ENCODE assay signal across 8 mouse cellular contexts in genomic region chr13:24620439-24620838, GRCm38 (mm10). TPM values are rescaled to one million over a fixed set of nuclear protein-coding genes. Genes with fewer than 3 reads are reported as not detected.
A peak's percentile ranks its signal among the peaks of the same experiment; 100 is the strongest.
DNase-seq lines count a peak whose midpoint lies in the region.

No protein-coding gene starts in this region.

- peak; percentile 85 for DNase-seq in adrenal gland, adult 2 months
- DNase-seq in embryo, embryonic 10.5 days (ENCODE audit: low spot score), result peak; percentile 72
- peak; percentile 50 to 56 for DNase-seq in heart, postnatal 36 days
- DNase-seq in lung, postnatal 25 days (ENCODE audit: low spot score), result peak; percentile 80
- no peak for DNase-seq in cerebellum, adult 9-10 months
- DNase-seq in frontal cortex, adult 2 months (ENCODE audit: extremely low spot score in 1 of 2, low spot score in 1 of 2), result no peak
- DNase-seq in c-Kit-positive CD71-positive TER-119-positive erythroid progenitor cells, embryonic 14.5 days (ENCODE audit: low spot score), result no peak
- DNase-seq in cerebellum, postnatal 4 days (ENCODE audit: low spot score in 2 of 2), result no peak

- intact Hi-C loops in heart, postnatal 36 days (cut with DNase I), result no loop called here

RNA-seq across cellular contexts. Expression of gene Ripor2, which starts 38.5 kb away (rescaled TPM):
- total RNA-seq in adrenal gland, adult 2 months (2021), result 1 to 10 TPM; 4.6 to 5.7 TPM
- 0.92 and 2.3 TPM in 2 replicates for polyA plus RNA-seq in adrenal gland, adult 2 months (2012; rRNA removed)
- 1 to 10 TPM; 5.7 to 5.9 TPM for total RNA-seq in heart, postnatal 36 days (2021)
- polyA plus RNA-seq in frontal cortex, adult 2 months (2012; rRNA removed), result 28.2 and 33.2 TPM in 2 replicates

Comparison
In these comparisons a context has a peak if more than half of its experiments do, and no peak if none do; other contexts are left out.
1. DNase-seq: peak in adrenal gland, adult 2 months (single experiment), embryo, embryonic 10.5 days (single experiment), heart, postnatal 36 days (2 of 2) and lung, postnatal 25 days (single experiment); none in cerebellum, adult 9-10 months (single experiment), frontal cortex, adult 2 months (0 of 2), c-Kit-positive CD71-positive TER-119-positive erythroid progenitor cells, embryonic 14.5 days (single experiment) and cerebellum, postnatal 4 days (0 of 2).